Comparison of ENCODE assay signal across 8 mouse cellular contexts in the genomic region with DNA sequence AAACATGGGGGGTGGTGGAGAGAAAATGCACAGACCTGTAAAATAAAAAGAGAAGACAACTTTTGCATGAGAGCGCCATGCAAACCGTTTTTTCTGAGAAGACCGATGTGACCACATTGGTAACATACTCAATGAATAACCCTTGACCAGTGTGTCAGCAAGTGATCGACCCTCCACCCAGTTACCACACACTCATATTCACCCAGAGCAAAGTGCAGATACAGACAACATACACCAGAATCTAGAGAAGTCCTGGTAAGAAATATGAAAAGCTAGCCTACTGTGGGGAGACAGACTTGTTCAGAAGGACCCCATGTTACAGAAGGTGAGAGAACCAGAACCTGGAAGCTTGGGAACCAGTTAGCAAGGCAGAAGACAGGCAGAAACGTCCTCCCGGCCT. TPM values are rescaled to one million over a fixed set of nuclear protein-coding genes. Genes with fewer than 3 reads are reported as not detected.
DNase-seq lines count a peak whose midpoint lies in the region; ATAC-seq lines count a peak whose summit lies in the region.

No protein-coding gene starts in this region.

- intact Hi-C loops in heart, postnatal 25 days (cut with DNase I): loop anchor here (2.0 kb wide), 1 partner anchor 118 kb away; no protein-coding TSS in a partner anchor

- 52% methylated on average over 6 of the region's 6 CpGs for WGBS in heart, embryonic 15.5 days
- WGBS in embryonic facial prominence, embryonic 11.5 days: 49% methylated on average over 6 of the region's 6 CpGs
- 54% methylated on average over 6 of the region's 6 CpGs for WGBS in hindbrain, embryonic 14.5 days
- 47% methylated on average over 6 of the region's 6 CpGs for WGBS in midbrain, embryonic 16.5 days

- no peak for ATAC-seq in heart, embryonic 15.5 days (replicated peaks; ENCODE audit: insufficient number of reproducible peaks, insufficient read depth, low FRiP score, low read depth)
- ATAC-seq in embryonic facial prominence, embryonic 11.5 days (replicated peaks; ENCODE audit: insufficient number of reproducible peaks, low FRiP score, low TSS enrichment, low read depth): no peak
- no peak for ATAC-seq in hindbrain, embryonic 14.5 days (ENCODE audit: low FRiP score)
- ATAC-seq in midbrain, embryonic 16.5 days: no peak
- no peak for ATAC-seq in megakaryocyte-erythroid progenitor cell, adult 5-6 weeks (replicated peaks; ENCODE audit: low FRiP score, low TSS enrichment, poor library complexity, severe bottlenecking)

- no peak overlapping the region for H3K9ac ChIP-seq in heart, embryonic 15.5 days
- H3K9ac ChIP-seq in embryonic facial prominence, embryonic 11.5 days (replicated peaks; ENCODE audit: low read length): no peak overlapping the region
- H3K9ac ChIP-seq in hindbrain, embryonic 14.5 days: no peak overlapping the region; the same call in 1 of the 2 replicates
- peak overlapping the region; percentile 86; the same call in 1 of the 2 replicates for H3K9ac ChIP-seq in midbrain, embryonic 16.5 days (ENCODE audit: low read depth, low read length)

- no peak for DNase-seq in heart, postnatal 25 days (ENCODE audit: low spot score)
- no peak for DNase-seq in embryonic facial prominence, embryonic 11.5 days (ENCODE audit: low spot score)
- no peak for DNase-seq in hindbrain, embryonic 14.5 days (ENCODE audit: low spot score)
- no peak for DNase-seq in ovary, postnatal 36 days (ENCODE audit: low spot score)
- DNase-seq in MN1 (ENCODE audit: low spot score): no peak

- H3K4me1 ChIP-seq in heart, embryonic 15.5 days (replicated peaks): peaks cover 18% of the 10 kb centered on the region
- H3K4me1 ChIP-seq in embryonic facial prominence, embryonic 11.5 days (ENCODE audit: control insufficient read depth, insufficient read depth, low read length): no peaks in the 10 kb centered on the region
- H3K4me1 ChIP-seq in hindbrain, embryonic 14.5 days (replicated peaks; ENCODE audit: control insufficient read depth, insufficient read depth, low read length): peaks cover 11% of the 10 kb centered on the region
- peaks cover 16% of the 10 kb centered on the region for H3K4me1 ChIP-seq in midbrain, embryonic 16.5 days (ENCODE audit: control insufficient read depth, insufficient read depth, low read length)

- no peaks in the 10 kb centered on the region for H3K36me3 ChIP-seq in heart, embryonic 15.5 days
- H3K36me3 ChIP-seq in embryonic facial prominence, embryonic 11.5 days (replicated peaks; ENCODE audit: control insufficient read depth, insufficient read depth, low read depth, low read length): no peaks in the 10 kb centered on the region
- H3K36me3 ChIP-seq in hindbrain, embryonic 14.5 days (replicated peaks; ENCODE audit: control insufficient read depth, insufficient read depth): no peaks in the 10 kb centered on the region
- no peaks in the 10 kb centered on the region for H3K36me3 ChIP-seq in midbrain, embryonic 16.5 days (ENCODE audit: control insufficient read depth, insufficient read depth, low read length)

- no peak overlapping the region for H3K27ac ChIP-seq in heart, embryonic 15.5 days
- no peak overlapping the region for H3K27ac ChIP-seq in embryonic facial prominence, embryonic 11.5 days (replicated peaks; ENCODE audit: low read depth, low read length)
- no peak overlapping the region for H3K27ac ChIP-seq in hindbrain, embryonic 14.5 days
- peak overlapping the region; percentile 38 for H3K27ac ChIP-seq in midbrain, embryonic 16.5 days (ENCODE audit: low read length)

- peak overlapping the region; percentile 65 for H3K4me2 ChIP-seq in heart, embryonic 15.5 days
- H3K4me2 ChIP-seq in embryonic facial prominence, embryonic 11.5 days (ENCODE audit: low read depth, low read length): peak overlapping the region; percentile 68
- H3K4me2 ChIP-seq in hindbrain, embryonic 14.5 days (replicated peaks): peak overlapping the region; percentile 75
- H3K4me2 ChIP-seq in midbrain, embryonic 16.5 days (ENCODE audit: low read length): peak overlapping the region; percentile 85

- H3K27me3 ChIP-seq in heart, embryonic 15.5 days: peaks cover 54% of the 10 kb centered on the region
- no peaks in the 10 kb centered on the region for H3K27me3 ChIP-seq in embryonic facial prominence, embryonic 11.5 days (ENCODE audit: control insufficient read depth, insufficient read depth, low read length)
- H3K27me3 ChIP-seq in hindbrain, embryonic 14.5 days (ENCODE audit: control insufficient read depth, insufficient read depth, low read length): no peaks in the 10 kb centered on the region
- H3K27me3 ChIP-seq in midbrain, embryonic 16.5 days (ENCODE audit: control insufficient read depth, insufficient read depth, low read depth, low read length): no peaks in the 10 kb centered on the region

- no peaks in the 10 kb centered on the region for H3K9me3 ChIP-seq in heart, embryonic 15.5 days (replicated peaks)
- no peaks in the 10 kb centered on the region for H3K9me3 ChIP-seq in embryonic facial prominence, embryonic 11.5 days (replicated peaks; ENCODE audit: control insufficient read depth, low read length)
- H3K9me3 ChIP-seq in hindbrain, embryonic 14.5 days (ENCODE audit: control insufficient read depth, low read length): no peaks in the 10 kb centered on the region
- H3K9me3 ChIP-seq in midbrain, embryonic 16.5 days (replicated peaks; ENCODE audit: control insufficient read depth, low read length, poor library complexity, severe bottlenecking): no peaks in the 10 kb centered on the region

- peak overlapping the region; percentile 57 for H3K4me3 ChIP-seq in heart, embryonic 15.5 days
- no peak overlapping the region for H3K4me3 ChIP-seq in embryonic facial prominence, embryonic 11.5 days (ENCODE audit: low read depth, low read length)
- H3K4me3 ChIP-seq in hindbrain, embryonic 14.5 days (replicated peaks; ENCODE audit: low read length): peak overlapping the region; percentile 77
- peak overlapping the region; percentile 81 for H3K4me3 ChIP-seq in midbrain, embryonic 16.5 days (ENCODE audit: low read depth, low read length)

RNA-seq across cellular contexts. Expression of gene Cacng7, which starts 1.6 kb away (rescaled TPM):
- 0.10 and 0.44 TPM in 2 replicates for polyA plus RNA-seq in heart, embryonic 15.5 days (2015; fragmentation: Nextera tagmentation; extraction: Ambion mirVana)
- total RNA-seq in heart, postnatal 25 days (2021): 1 to 10 TPM; 3.5 to 4.3 TPM
- 2.6 and 2.9 TPM in 2 replicates for polyA plus RNA-seq in embryonic facial prominence, embryonic 11.5 days (2014; fragmentation: Nextera tagmentation; extraction: Ambion mirVana)
- polyA plus RNA-seq in hindbrain, embryonic 14.5 days (2014; fragmentation: Nextera tagmentation; extraction: Ambion mirVana): 3.4 and 4.2 TPM in 2 replicates
- 2.6 and 3.0 TPM in 2 replicates for polyA plus RNA-seq in midbrain, embryonic 16.5 days (2015; fragmentation: Nextera tagmentation; extraction: Ambion mirVana)
- total RNA-seq in megakaryocyte-erythroid progenitor cell, adult 5-6 weeks (2014; fragmentation: Nextera tagmentation): not detected in 2 replicates
- total RNA-seq in megakaryocyte-erythroid progenitor cell, adult 5-6 weeks (2017): not detected in 2 replicates

RNA-seq across cellular contexts. Expression of gene Prkcg, which starts 42.2 kb away (rescaled TPM):
- polyA plus RNA-seq in heart, embryonic 15.5 days (2015; fragmentation: Nextera tagmentation; extraction: Ambion mirVana): 0.25 and 0.30 TPM in 2 replicates
- total RNA-seq in heart, postnatal 25 days (2021): 1 to 10 TPM; 1.3 to 3.1 TPM
- 0.39 and 2.0 TPM in 2 replicates for polyA plus RNA-seq in embryonic facial prominence, embryonic 11.5 days (2014; fragmentation: Nextera tagmentation; extraction: Ambion mirVana)
- 1.1 and 1.6 TPM in 2 replicates for polyA plus RNA-seq in hindbrain, embryonic 14.5 days (2014; fragmentation: Nextera tagmentation; extraction: Ambion mirVana)
- polyA plus RNA-seq in midbrain, embryonic 16.5 days (2015; fragmentation: Nextera tagmentation; extraction: Ambion mirVana): 3.3 and 3.8 TPM in 2 replicates
- total RNA-seq in megakaryocyte-erythroid progenitor cell, adult 5-6 weeks (2014; fragmentation: Nextera tagmentation): not detected in 2 replicates
- total RNA-seq in megakaryocyte-erythroid progenitor cell, adult 5-6 weeks (2017): not detected in 2 replicates

RNA-seq across cellular contexts. Expression of gene Myadm, which starts 42.3 kb away (rescaled TPM):
- polyA plus RNA-seq in heart, embryonic 15.5 days (2015; fragmentation: Nextera tagmentation; extraction: Ambion mirVana): 182 and 204 TPM in 2 replicates
- 100 to 1,000 TPM; 157 to 191 TPM for total RNA-seq in heart, postnatal 25 days (2021)
- polyA plus RNA-seq in embryonic facial prominence, embryonic 11.5 days (2014; fragmentation: Nextera tagmentation; extraction: Ambion mirVana): 36.9 and 38.5 TPM in 2 replicates
- 40.1 and 43.6 TPM in 2 replicates for polyA plus RNA-seq in hindbrain, embryonic 14.5 days (2014; fragmentation: Nextera tagmentation; extraction: Ambion mirVana)
- 32.7 and 36.4 TPM in 2 replicates for polyA plus RNA-seq in midbrain, embryonic 16.5 days (2015; fragmentation: Nextera tagmentation; extraction: Ambion mirVana)
- 1.2 TPM in 1 of 2 replicates, not detected in the other for total RNA-seq in megakaryocyte-erythroid progenitor cell, adult 5-6 weeks (2014; fragmentation: Nextera tagmentation)
- total RNA-seq in megakaryocyte-erythroid progenitor cell, adult 5-6 weeks (2017): 0.61 and 2.4 TPM in 2 replicates

RNA-seq across cellular contexts. Expression of gene Cacng8, which starts 59.3 kb away (rescaled TPM):
- 0.61 and 0.83 TPM in 2 replicates for polyA plus RNA-seq in heart, embryonic 15.5 days (2015; fragmentation: Nextera tagmentation; extraction: Ambion mirVana)
- total RNA-seq in heart, postnatal 25 days (2021): not detected
- polyA plus RNA-seq in embryonic facial prominence, embryonic 11.5 days (2014; fragmentation: Nextera tagmentation; extraction: Ambion mirVana): 4.7 and 6.5 TPM in 2 replicates
- polyA plus RNA-seq in hindbrain, embryonic 14.5 days (2014; fragmentation: Nextera tagmentation; extraction: Ambion mirVana): 9.6 and 11.5 TPM in 2 replicates
- 13.3 and 17.3 TPM in 2 replicates for polyA plus RNA-seq in midbrain, embryonic 16.5 days (2015; fragmentation: Nextera tagmentation; extraction: Ambion mirVana)
- total RNA-seq in megakaryocyte-erythroid progenitor cell, adult 5-6 weeks (2014; fragmentation: Nextera tagmentation): not detected in 2 replicates
- total RNA-seq in megakaryocyte-erythroid progenitor cell, adult 5-6 weeks (2017): not detected in 2 replicates
